Mouse (Mus musculus) frontal cortex, adult 2 months (tissue): ENCODE data around the gene Abcd2. TPM values are rescaled to one million over a fixed set of nuclear protein-coding genes. Genes with fewer than 3 reads are reported as not detected.

Experiments
- DNase-seq, 2 experiments: peaks; one replicate each; pipeline ENCODE4 v3.0.0; 2022; ENCODE audit warnings: low spot score in 1 of 2; ENCODE audit errors: extremely low spot score in 1 of 2
- polyA plus RNA-seq: library from polyadenylated mRNA; depleted of rRNA; stranded (reverse); fragments of >200 nt; gene quantifications from 2 replicates; pipeline ENCODE4 v1.2.3, GENCODE M21; 2012; rRNA removed

Gene Abcd2
- 12.7 and 14.2 TPM in 2 replicates for polyA plus RNA-seq

DNA sequence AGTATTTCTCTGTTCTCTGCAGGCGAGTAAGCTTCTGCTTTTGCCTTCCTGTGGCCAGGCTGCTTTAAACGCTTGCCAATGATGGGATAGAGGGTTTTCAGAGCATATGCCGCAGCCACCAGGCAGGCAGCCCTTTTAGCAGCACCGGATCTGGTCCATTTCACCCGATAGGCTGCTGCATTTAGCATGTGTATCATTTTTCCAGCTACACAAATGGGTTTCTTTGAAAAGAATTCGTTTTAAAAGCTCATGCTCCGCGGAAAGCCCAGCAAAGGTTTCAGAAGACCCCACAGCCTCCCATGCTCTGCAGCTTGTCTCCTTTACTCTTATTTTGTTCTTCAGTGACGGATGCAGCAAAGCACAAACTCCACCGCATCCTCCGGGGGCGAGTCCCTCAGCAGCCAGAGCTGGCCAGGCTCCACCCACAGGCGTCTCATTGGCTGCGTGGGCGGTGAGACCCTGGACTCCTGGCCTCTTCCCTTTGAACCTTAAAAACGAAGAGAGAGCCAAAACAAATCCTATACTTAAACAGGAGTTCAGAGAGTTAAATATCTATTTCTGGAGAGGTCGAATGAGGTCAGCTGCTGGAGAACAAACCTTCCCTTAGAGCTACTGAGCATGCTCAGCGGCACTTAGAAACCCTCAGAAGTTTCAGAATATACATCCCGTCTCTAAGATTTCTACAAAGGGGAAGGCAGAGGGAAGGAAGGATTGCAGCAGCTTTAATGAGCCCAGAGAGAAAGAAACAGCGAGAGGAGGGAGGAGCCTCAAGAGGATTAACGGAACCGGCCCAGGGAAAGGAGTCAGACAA is at the start of gene Abcd2:
Gene Abcd2, minus strand, starts transcription at position 388 of the 811 bp plus-strand sequence.
- peak; percentile 60 to 82 for DNase-seq

DNA sequence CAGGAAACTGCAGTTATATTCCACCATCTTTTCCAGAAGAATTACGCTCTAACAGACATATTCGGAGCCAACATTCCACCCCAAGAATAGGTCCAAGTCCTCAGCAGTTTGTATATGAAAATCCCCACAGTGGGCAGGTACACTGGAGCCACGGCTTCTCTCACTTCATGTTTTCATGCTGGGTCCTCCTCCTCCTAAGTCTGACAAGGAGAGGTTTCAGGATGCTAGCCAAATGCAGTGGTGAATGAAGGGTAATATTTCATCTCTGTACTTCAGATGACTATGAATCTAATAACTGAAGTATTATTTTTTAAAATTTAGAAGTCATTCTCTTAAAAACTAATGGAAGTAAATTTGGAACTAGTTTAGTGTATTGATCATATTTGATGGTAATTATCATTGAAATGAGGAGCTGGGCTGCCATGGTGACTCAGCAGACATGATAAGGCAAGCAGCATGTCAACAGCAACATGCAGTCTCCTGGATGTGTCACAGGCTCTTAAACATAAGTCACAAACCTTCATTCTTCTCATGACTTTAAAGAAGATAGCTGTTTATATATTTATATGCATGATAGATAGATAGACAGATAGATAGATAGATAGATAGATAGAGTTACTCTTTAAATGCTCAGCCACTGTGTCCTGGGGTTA is 49.2 kb upstream of the Abcd2 start:
- DNase-seq: no peak

DNA sequence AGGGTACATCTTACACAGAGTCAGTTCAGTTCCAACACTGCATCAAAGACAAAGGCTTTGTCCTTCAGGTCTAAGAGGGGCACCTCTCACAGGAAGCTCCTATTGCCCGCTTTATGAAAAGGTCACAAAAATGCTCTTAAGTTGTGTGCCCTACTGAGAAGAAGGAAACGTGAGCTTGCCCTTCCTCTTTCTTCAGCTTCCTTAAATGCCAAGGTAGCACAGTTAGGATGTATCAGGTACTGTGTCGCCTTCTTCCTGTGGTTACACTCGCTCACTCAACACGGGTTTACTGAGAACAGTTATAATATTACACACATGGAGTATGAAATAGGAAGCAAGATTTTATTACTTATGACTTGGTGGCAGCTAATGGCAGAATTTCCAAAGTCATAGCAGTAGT is 45.7 kb upstream of the Abcd2 start:
- DNase-seq: no peak

DNA sequence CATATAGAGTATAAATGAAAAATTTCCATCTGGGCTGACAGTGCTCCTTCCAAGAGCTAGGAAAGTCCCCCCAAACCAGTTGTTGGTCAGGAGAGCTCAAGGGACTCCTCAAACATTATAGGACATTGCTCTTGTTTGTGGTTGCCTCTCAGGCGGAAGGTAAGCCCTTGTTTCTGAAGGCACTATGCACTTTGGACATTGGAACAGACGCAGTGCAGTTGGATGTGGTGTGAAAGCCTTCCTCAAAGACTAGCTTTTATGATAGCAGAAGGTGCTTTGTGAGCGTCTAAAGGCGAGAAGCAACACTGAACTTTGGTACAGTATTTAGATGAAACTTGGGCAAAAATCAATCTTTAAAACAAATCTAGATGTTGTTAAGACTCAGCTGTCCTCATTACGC is 14.9 kb upstream of the Abcd2 start:
- no peak for DNase-seq

DNA sequence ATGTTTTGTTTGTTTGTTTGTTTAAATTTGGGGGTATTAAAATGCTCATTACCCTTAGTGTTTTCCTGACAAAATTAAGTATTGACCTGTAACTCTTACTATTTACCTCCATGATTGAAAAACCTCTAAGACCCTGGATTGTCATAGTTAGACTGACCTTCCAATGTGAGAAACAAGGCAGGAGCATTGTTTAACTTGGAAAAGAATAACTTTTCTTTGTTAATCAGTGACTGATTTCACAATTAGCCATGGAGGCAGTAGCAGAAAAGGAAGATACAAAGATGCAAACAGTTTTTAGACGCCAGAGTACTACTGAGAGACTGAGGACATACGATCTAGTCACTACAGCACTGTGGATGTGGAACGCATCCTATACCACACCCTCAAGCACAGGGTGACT is 11.9 kb upstream of the Abcd2 start:
- no peak for DNase-seq

DNA sequence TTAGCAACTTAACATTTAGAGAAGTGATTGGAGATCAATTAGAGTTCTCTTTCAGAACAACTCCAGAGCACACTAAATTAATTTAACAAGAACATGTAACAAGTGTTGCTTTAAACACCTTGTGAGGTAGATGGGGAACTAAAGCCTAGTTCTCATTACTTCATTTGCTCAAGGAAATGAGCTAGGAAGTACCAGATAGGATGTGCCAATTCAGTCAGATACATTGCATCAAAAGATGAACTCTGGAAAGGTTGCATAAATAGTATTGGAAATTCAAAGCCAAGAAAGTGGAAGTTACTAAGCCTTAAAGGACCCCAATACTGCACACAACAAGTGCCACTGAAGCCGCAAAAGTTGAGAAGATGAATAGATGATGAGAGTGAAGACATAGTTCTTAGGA is 10.9 kb upstream of the Abcd2 start:
- DNase-seq: no peak

DNA sequence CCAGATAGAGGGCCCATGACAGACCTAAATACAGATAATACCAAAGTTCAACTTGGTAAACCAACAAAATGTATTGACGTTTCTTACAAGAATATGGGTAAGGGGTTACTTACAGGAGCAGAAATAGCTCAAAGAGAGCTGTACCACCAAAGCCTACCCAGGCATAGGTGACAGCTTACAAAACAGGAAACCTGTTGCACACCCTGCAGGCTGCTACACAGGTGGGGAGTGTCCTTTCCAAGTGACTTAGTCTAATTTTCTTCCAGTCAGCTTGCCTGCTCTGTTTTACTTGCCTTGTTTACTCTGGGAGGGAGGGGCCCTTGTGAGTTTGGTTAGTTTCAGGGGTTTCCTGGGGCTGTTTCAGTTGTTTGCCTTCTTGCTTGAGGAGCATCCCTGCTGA is 9.2 kb upstream of the Abcd2 start:
- no peak for DNase-seq

DNA sequence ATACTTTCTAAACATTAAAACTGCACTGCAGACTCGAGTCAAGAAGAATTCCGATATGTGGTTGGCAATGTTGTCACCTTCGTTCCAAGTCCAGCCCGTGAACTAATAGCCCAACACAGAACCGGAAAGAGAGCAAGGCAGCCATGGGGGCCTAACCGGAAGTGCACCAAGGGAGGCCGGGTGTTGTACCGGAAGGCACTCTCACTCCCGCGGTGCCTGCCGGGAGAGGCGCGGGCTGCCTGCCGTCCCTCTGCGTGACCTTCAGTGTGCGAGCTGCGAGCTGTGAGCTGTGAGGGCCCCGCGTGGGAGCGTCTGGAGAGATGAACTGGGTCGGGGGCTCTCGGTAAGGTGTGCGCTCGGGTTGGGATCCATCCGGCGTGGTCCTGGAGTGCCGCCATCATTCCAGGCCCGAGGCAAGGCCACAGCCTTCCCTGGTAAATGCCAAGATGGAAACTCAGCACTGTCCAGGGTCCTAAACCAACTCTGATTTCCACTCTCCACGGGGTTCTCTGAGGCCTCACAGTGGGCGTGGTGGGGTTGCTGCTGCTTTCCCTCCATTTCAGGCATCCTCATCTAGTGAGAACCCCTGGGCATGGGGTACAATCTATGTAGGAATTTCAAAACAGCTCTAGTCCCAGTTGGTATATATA is 7.8 kb upstream of the Abcd2 start, which contains the start of gene CN725425:
Gene CN725425, plus strand, starts transcription at position 239 of the 650 bp plus-strand sequence.
- no peak for DNase-seq

DNA sequence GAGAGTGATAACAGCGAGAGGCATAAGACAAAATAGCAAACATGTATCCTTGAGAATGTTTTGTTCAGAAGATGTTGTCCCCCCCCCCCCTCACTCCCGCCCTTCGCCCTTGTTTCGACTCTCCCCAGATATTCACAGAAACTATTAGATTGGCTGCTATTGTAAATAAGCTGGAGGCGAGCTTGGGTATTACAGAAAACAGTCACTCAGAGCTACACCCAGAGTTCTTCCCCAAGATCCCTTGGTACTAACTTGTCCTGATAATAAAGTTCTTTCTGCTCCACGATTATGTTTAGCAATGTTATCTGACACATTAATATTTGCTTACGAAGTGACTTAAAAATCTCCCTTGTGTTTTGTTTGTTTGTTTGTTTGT is 612 bp upstream of the Abcd2 start:
- no peak for DNase-seq

DNA sequence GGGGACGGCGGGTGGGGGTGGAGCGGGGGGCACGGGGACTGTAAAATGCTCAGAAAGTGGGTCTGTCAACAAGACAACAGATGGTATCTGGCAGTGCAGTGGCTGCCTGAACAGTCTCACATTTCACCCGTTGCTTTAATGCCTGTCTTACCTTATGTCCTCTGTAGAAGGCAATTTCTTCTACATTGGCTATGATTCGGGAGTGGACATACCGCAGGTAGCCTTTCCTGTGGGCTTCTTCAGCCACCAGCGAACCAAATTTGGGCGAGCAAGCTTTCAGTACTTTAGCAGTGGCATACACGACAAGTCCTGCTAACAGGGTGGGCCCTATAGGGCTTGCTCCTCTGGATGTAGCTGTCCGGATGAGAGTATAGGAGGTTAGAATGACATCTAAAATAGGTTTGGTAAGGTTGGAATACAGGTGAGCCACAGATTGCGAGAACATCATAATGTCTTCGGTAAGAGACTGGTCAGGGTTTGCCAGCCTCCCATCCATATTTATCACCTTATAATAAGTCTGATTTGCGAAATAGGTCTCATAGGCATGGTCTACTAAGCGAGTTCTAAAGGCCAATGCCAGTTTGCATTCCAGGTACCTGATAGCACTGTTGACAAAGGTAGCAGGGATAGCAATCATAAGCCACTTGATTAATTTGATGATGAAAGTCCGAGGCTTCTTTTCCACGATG is 936 bp downstream of the Abcd2 start:
- no peak for DNase-seq

DNA sequence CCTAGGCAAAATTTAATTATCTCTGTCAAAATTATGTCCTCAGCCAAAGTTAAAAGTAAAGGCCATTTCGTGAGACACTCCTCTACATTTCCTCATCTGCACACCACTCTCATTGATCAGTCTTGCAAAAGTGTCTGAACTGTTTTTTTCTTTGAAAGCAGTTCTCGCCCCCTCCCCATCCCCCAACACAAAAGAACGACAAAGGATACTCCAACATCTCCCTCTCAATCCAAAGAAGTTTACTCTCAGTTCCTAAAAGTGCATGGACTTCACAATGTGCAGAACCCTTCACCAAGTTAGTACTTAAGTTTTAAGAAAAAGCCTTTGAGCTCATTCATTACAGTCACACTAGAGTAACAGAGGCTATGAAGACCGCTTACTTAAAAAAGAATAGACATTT is 1.6 kb downstream of the Abcd2 start:
- no peak for DNase-seq

DNA sequence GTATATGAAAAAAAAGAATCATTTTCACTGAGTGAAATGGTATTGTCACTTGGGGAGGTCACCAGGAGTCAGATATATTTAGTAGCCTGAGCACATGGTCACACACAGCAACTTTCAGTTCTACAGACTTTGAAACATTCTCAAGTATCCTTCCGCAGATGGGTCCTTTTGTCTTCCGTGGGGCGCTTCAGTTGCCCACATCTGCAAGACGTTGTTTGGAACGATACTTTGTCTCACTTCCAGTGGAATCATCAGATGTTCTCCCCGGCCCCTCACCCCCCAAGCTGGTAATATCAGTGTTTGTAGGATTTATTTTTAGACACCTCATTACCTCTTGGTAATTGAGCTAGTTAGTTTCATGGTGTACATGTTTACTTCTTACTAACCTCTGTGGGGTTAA is 5.2 kb downstream of the Abcd2 start:
- DNase-seq: no peak

DNA sequence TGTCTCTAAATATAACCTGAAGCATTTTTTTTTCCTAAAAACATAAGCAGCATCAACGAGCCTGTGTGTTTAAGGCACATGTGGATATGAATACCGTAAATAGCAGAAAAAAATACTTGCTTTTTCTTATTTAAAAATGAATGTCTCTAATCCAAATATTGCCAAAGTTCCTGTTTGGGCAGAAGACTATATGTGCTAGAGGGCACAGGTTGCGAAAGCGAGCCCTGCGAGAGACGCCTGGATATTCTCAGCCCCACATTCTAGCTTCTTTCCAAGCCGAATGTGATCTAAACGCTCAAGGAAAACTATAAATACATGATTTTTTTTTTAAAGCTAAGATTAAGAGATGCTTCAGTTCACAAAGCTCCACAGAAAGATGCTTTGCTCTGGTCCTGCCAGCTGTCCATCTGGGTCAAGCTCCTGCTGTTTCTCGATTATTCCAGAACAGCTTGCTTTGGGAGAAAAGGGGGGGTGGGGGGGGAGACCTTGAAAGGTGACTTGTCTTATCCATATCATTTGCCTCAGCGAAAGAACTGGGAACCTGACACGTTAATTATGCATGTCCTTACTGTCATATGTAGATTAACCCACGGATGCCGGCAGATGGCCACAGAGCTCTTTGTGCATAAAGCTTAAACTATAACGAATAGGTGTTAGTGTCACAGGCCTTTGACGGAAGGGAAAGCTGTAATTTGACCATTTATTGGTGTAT is 11.5 kb downstream of the Abcd2 start:
- DNase-seq: no peak

DNA sequence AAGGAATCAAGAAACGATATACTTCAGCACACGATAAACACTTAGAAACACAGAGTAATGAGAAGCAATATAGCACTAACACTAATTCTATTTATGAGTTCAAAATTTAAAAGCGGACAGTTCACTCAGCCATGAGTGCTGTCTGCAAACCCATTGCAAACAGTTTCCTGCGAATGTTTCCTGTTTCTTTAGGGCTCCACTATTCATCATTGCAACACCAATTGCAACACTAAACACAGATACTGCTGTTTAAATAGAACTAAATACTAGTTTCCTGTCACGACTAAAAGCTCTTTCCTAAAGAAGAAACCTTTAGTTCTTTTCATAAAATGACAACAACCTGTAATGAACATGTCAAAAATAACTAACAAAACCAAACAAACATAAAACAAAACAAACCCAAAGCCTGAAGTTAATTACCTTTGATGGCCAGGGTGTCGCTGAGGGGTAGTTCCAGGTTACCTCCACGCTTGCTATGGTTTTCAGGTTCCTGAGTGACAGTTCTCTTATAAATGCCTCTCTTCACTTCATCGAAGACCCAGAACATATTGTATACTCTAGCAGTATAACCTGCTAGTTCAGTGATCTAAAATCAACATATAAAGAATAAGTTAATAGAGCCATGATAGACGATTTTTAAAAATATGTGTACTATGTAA is 12.8 kb downstream of the Abcd2 start:
- no peak for DNase-seq

DNA sequence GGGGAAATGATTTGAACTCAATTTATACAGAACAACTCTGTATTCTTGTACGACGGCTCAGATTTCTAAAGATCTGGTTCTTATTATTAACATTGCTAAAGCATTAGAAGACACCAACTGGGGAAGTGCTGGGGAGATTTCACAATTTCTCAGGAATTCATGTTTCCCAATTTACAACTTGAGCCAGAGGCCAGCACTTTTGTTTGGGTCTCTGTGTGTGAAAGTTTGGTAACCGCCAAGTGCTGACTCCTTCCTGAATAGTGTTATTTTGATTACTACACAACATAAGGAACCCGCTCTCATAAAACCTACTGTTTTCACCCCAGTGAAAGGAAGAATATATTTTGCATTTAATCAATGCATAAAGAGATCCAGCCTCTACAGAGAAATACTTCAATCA is 19.4 kb downstream of the Abcd2 start:
- DNase-seq: no peak

DNA sequence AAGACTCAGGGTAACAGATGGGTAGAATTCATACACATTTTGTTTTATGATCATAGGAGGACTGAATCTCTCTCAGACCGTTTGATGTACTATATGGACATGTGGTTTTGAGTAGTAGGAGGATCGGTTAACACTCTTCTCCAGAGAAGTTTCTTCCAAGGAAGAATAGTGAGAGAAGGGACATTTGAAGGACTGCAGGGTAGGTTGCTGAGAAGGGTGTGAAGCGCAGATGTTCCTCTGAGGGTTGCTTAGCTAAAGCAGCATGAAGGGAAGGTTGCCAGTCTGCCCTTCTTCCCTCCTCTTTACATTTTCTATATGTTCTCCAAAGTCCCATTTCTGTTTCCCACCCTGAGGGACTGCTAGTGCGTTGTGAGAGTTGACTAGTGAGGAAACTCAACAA is 20.3 kb downstream of the Abcd2 start:
- DNase-seq: no peak

DNA sequence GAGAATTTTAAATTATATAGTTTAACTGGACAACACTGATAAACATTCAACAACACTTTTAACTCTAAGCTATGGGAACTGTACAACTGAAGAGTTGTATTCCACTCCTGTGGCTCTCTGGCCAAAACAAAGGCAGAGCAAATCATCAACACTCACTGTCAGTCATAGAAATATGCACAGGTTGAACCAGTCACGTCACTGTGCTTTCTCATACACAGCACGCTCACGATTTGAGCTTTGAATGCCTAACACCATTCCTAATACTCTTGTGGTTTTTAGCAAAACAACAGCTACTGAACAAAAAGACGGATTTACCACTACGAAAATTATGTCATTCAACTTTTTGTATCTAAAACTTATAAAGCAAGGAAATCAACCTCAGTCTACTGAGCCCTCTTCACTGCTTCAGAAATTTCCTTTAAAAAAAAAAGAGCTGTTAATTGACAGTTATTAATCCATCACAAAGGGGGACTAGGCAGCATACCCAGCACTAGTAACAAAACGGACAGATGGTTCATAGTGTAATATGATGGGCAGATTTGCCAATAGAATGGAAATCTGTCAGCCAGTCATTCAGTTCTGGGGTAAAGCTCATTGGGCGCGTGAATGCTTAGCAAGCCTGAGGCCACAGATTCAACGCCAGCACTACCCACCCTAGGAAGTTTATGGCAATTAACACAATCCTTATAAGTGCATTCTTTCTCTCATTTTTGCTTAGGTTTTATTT is 20.8 kb downstream of the Abcd2 start:
- DNase-seq: no peak

DNA sequence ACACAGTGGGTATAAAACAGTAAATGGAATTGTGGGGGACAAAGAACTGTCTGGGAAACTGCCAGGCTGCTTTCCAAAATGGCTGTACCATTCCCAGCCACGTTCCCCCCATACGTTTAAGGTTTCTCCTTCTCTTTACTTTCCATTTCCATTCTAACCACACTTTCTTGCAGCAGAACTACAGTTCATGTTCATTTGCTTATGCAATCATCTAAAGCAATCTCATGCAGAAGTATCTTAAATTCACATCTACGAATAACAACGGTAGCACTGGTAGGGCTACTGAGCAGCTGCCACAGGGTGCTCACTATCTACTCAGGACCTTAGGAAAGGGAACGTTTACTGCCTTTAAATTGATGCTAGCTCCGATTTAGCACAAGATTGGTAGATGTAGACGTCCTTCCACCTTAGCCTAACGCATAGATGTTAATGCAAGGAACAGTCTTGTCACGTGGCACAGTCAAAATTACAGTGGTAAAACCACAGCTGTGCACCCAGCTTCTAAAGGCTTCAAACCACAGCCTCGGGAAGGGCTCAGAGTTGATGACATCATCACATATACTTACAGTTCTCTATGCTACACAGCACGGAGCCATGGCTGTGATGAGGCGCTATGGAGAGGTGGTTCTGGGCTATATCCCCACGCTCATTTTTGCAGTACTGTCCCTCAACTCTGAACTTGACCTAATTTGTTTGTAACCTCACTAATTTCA is 23.6 kb downstream of the Abcd2 start:
- DNase-seq: no peak

DNA sequence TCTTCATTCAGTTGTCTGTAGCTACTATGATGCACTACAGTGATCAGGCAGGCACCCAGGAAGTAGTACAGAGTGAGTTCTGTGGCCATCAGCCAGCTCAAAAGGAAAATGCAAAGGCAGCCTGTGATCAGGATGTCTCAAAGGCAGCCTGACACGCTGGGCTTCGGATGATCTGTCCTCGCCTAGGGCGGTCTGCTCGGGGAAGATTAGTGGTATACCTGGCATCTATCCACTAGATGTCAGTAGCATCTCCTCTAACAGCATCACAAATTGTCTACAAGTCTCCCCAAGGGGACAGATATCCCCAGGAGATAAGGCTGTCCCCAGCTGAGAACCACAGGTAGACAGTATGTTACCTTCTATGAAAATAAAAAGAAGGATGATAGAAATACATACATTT is 26.6 kb downstream of the Abcd2 start:
- DNase-seq: peak in 1 of 2 experiments; percentile 75
